Comparison of ENCODE assay signal across 7 mouse cellular contexts in genomic region chr7:3332619-3333521, GRCm38 (mm10). TPM values are rescaled to one million over a fixed set of nuclear protein-coding genes. Genes with fewer than 3 reads are reported as not detected.
DNase-seq lines count a peak whose midpoint lies in the region; ATAC-seq lines count a peak whose summit lies in the region.

Cacng7 (plus strand) TSS chr7:3332955.

- ATAC-seq in forebrain, embryonic 14.5 days = peak; percentile 82
- peak; percentile 79 for ATAC-seq in hindbrain, embryonic 11.5 days (ENCODE audit: low FRiP score)
- ATAC-seq in neural tube, embryonic 11.5 days (ENCODE audit: insufficient read depth, low FRiP score, low TSS enrichment) = peak; percentile 84

- H3K36me3 ChIP-seq in forebrain, embryonic 14.5 days (ENCODE audit: control insufficient read depth, insufficient read depth, low read length) = peaks cover 2% of the 10 kb centered on the region; the same call in 1 of the 2 replicates
- no peaks in the 10 kb centered on the region for H3K36me3 ChIP-seq in hindbrain, embryonic 11.5 days (ENCODE audit: control insufficient read depth, insufficient read depth, low read length)
- H3K36me3 ChIP-seq in limb, embryonic 10.5 days = peaks cover 6% of the 10 kb centered on the region; the same call in 1 of the 2 replicates
- no peaks in the 10 kb centered on the region for H3K36me3 ChIP-seq in neural tube, embryonic 11.5 days (ENCODE audit: control insufficient read depth, insufficient read depth, low read length)

- H3K9ac ChIP-seq in forebrain, embryonic 14.5 days (ENCODE audit: low read length) = peak within 1 kb of the TSS; percentile 93
- H3K9ac ChIP-seq in hindbrain, embryonic 11.5 days (ENCODE audit: low read depth, low read length) = peak within 1 kb of the TSS; percentile 84
- peak within 1 kb of the TSS; percentile 74 for H3K9ac ChIP-seq in neural tube, embryonic 11.5 days (ENCODE audit: low read length)

- 1% methylated on average over 56 of the region's 65 CpGs for WGBS in forebrain, embryonic 14.5 days
- WGBS in hindbrain, embryonic 11.5 days = under 1% methylated on average over 63 of the region's 65 CpGs
- WGBS in limb, embryonic 10.5 days = under 1% methylated on average over 63 of the region's 65 CpGs
- WGBS in neural tube, embryonic 11.5 days = under 1% methylated on average over 59 of the region's 65 CpGs

- no peaks in the 10 kb centered on the region for H3K4me1 ChIP-seq in brown adipose tissue, adult 24 weeks (ENCODE audit: control insufficient read depth, insufficient read depth, insufficient read length, low read length)
- H3K4me1 ChIP-seq in forebrain, embryonic 14.5 days (ENCODE audit: control insufficient read depth, insufficient read depth, low read length) = peaks cover 10% of the 10 kb centered on the region
- H3K4me1 ChIP-seq in hindbrain, embryonic 11.5 days (replicated peaks; ENCODE audit: control insufficient read depth, insufficient read depth, low read length) = peaks cover 2% of the 10 kb centered on the region; the same call in 1 of the 2 replicates
- peaks cover 28% of the 10 kb centered on the region for H3K4me1 ChIP-seq in limb, embryonic 10.5 days
- H3K4me1 ChIP-seq in neural tube, embryonic 11.5 days (ENCODE audit: control insufficient read depth, insufficient read depth, low read length) = 0 out of 2 replicates have a peak, but pooled peaks cover 6% of the 10 kb centered on the region

- DNase-seq in R1 (ENCODE audit: low read depth, low spot score) = peak; percentile 65
- DNase-seq in forebrain, embryonic 14.5 days (ENCODE audit: low spot score) = peak; percentile 90
- DNase-seq in hindbrain, embryonic 11.5 days (ENCODE audit: low spot score) = peak; percentile 83
- peak; percentile 83 for DNase-seq in limb, embryonic 10.5 days (ENCODE audit: low spot score)
- peak; percentile 81 for DNase-seq in neural tube, embryonic 11.5 days (ENCODE audit: low spot score)
- DNase-seq in spleen, adult 18-20 months = no peak

- H3K9me3 ChIP-seq in forebrain, embryonic 14.5 days (replicated peaks; ENCODE audit: control insufficient read depth, low read length) = no peaks in the 10 kb centered on the region
- H3K9me3 ChIP-seq in hindbrain, embryonic 11.5 days (ENCODE audit: control insufficient read depth, low read length) = no peaks in the 10 kb centered on the region
- H3K9me3 ChIP-seq in limb, embryonic 10.5 days (replicated peaks) = no peaks in the 10 kb centered on the region
- H3K9me3 ChIP-seq in neural tube, embryonic 11.5 days (ENCODE audit: control insufficient read depth, low read length) = no peaks in the 10 kb centered on the region

- no peaks in the 10 kb centered on the region for H3K27me3 ChIP-seq in forebrain, embryonic 14.5 days (replicated peaks; ENCODE audit: control insufficient read depth, insufficient read depth, low read length)
- peaks cover 2% of the 10 kb centered on the region for H3K27me3 ChIP-seq in hindbrain, embryonic 11.5 days (ENCODE audit: control insufficient read depth, insufficient read depth, low read length)
- H3K27me3 ChIP-seq in limb, embryonic 10.5 days (ENCODE audit: low read depth, poor library complexity, severe bottlenecking) = peaks cover 7% of the 10 kb centered on the region; the same call in 1 of the 2 replicates
- no peaks in the 10 kb centered on the region for H3K27me3 ChIP-seq in neural tube, embryonic 11.5 days (ENCODE audit: control insufficient read depth, insufficient read depth, low read length)

- peak within 1 kb of the TSS; percentile 54 for H3K4me3 ChIP-seq in brown adipose tissue, adult 24 weeks (ENCODE audit: insufficient read depth, low read depth, low read length)
- peak within 1 kb of the TSS; percentile 75 for H3K4me3 ChIP-seq in forebrain, embryonic 14.5 days (ENCODE audit: low read depth, low read length)
- peak within 1 kb of the TSS; percentile 75 for H3K4me3 ChIP-seq in hindbrain, embryonic 11.5 days (ENCODE audit: low read depth, low read length)
- H3K4me3 ChIP-seq in limb, embryonic 10.5 days = peak within 1 kb of the TSS; percentile 84
- H3K4me3 ChIP-seq in neural tube, embryonic 11.5 days (ENCODE audit: low read depth, low read length) = peak within 1 kb of the TSS; percentile 71

- peak within 1 kb of the TSS; percentile 60 for H3K4me2 ChIP-seq in forebrain, embryonic 14.5 days (ENCODE audit: low read length)
- H3K4me2 ChIP-seq in hindbrain, embryonic 11.5 days (replicated peaks; ENCODE audit: low read depth, low read length) = peak within 1 kb of the TSS; percentile 71
- peak within 1 kb of the TSS; percentile 57 for H3K4me2 ChIP-seq in neural tube, embryonic 11.5 days (ENCODE audit: low read depth)

- H3K27ac ChIP-seq in brown adipose tissue, adult 24 weeks (replicated peaks; ENCODE audit: low read depth, low read length) = no peak within 1 kb of the TSS
- H3K27ac ChIP-seq in forebrain, embryonic 14.5 days (ENCODE audit: low read depth, low read length) = peak within 1 kb of the TSS; percentile 89
- H3K27ac ChIP-seq in hindbrain, embryonic 11.5 days (ENCODE audit: low read depth, low read length) = peak within 1 kb of the TSS; percentile 86
- H3K27ac ChIP-seq in limb, embryonic 10.5 days = peak within 1 kb of the TSS; percentile 94
- peak within 1 kb of the TSS; percentile 87 for H3K27ac ChIP-seq in neural tube, embryonic 11.5 days (ENCODE audit: low read depth, low read length)

RNA-seq across cellular contexts. Expression of gene Cacng7, which starts in this region (rescaled TPM):
- polyA plus RNA-seq in brown adipose tissue, adult 24 weeks (2012; ENCODE audit: insufficient read depth, insufficient read length, missing spikeins) = 3.4 and 3.6 TPM in 2 replicates
- polyA plus RNA-seq in forebrain, embryonic 14.5 days (2014; fragmentation: Nextera tagmentation; extraction: Ambion mirVana) = 3.3 and 3.8 TPM in 2 replicates
- polyA plus RNA-seq in hindbrain, embryonic 11.5 days (2014; fragmentation: Nextera tagmentation; extraction: Ambion mirVana) = 3.9 and 4.6 TPM in 2 replicates
- 0.67 and 2.4 TPM in 2 replicates for polyA plus RNA-seq in limb, embryonic 10.5 days (2016; fragmentation: Nextera tagmentation; extraction: Ambion mirVana)
- polyA plus RNA-seq in neural tube, embryonic 11.5 days (2014; fragmentation: Nextera tagmentation; extraction: Ambion mirVana) = 2.9 and 3.5 TPM in 2 replicates

Comparison
In these comparisons a context has a peak if more than half of its experiments do, and no peak if none do; other contexts are left out.
1. DNase-seq: peak in R1 (single experiment), forebrain, embryonic 14.5 days (single experiment), hindbrain, embryonic 11.5 days (single experiment), limb, embryonic 10.5 days (single experiment) and neural tube, embryonic 11.5 days (single experiment); none in spleen, adult 18-20 months (0 of 2).
2. Peak in every context shown above with its lines, with median percentiles within 50 percentile points of each other: H3K4me3 ChIP-seq, ATAC-seq, H3K4me2 ChIP-seq and H3K9ac ChIP-seq.